Mouse (Mus musculus) stomach, postnatal 0 days (tissue): ENCODE measurements around the gene Psmb6.

Experiments
- CTCF ChIP-seq: IDR thresholded peaks from 2 replicates; pipeline ENCODE4 v1.5.1; 2016; ENCODE audit warnings: antibody characterized with exemption, low read depth, mild to moderate bottlenecking, moderate library complexity
- EP300 ChIP-seq: optimal IDR thresholded peaks from 2 replicates; pipeline ENCODE3; 2016; ENCODE audit warnings: antibody characterized with exemption

GRCm38 (mm10) chr11:70518923-70519322 lies 6.2 kb upstream of the Psmb6 start, which contains the start of gene Gltpd2:
- TF ChIP-seq CTCF = no peak
- TF ChIP-seq EP300 = no peak
